Mouse (Mus musculus) CH12.LX (cell line): ENCODE data around the gene Smyd3. TPM values are rescaled to one million over a fixed set of nuclear protein-coding genes. Genes with fewer than 3 reads are reported as not detected.

Experiments used
- DNase-seq: peaks from one replicate; pipeline ENCODE4 v3.0.0-alpha.2; 2013; ENCODE audit errors: extremely low read depth
- H3K27ac ChIP-seq: 2 replicates; pipeline ENCODE4 v1.5.1; 2012; ENCODE audit warnings: low read depth, mild to moderate bottlenecking, control low read depth, moderate library complexity; ENCODE audit not compliant: insufficient read depth
- H3K27me3 ChIP-seq: replicated peaks from 2 replicates; pipeline ENCODE3; 2012; ENCODE audit warnings: inconsistent platforms
- H3K36me3 ChIP-seq, 2 experiments: replicated peaks in 1 of 2; 2 replicates each; pipeline versions ENCODE3 to v1.6.1; 2012; ENCODE audit warnings: inconsistent platforms in 1 of 2, low read length in 1 of 2, mild to moderate bottlenecking in 1 of 2, mixed read lengths in 1 of 2, moderate library complexity in 1 of 2; ENCODE audit not compliant: control insufficient read depth in 1 of 2, insufficient read depth in 1 of 2
- H3K4me1 ChIP-seq, 2 experiments: 2 replicates each; pipeline ENCODE4 v1.6.1; 2012; ENCODE audit warnings: inconsistent platforms in 1 of 2, moderate library complexity in 1 of 2; ENCODE audit not compliant: insufficient read depth in 2 of 2, control insufficient read depth in 1 of 2
- H3K4me2 ChIP-seq: 2 replicates; pipeline ENCODE4 v1.6.1; 2012; ENCODE audit warnings: low read depth, mild to moderate bottlenecking, control low read depth; ENCODE audit not compliant: poor library complexity, insufficient read depth, severe bottlenecking
- H3K4me3 ChIP-seq, 3 experiments: fragments of 150-350 bp in 1 of 3; sonication (generic) in 1 of 3; replicated peaks in 1 of 3; 2 replicates each; pipeline versions ENCODE3 to v1.5.1; 2011 to 2012; ENCODE audit warnings: low read depth in 2 of 3, low read length in 2 of 3, mild to moderate bottlenecking in 2 of 3, moderate library complexity in 2 of 3, control low read depth in 1 of 3, improper control_type of control experiment in 1 of 3, inconsistent platforms in 1 of 3, mixed read lengths in 1 of 3; ENCODE audit not compliant: poor library complexity in 1 of 3
- H3K79me2 ChIP-seq: replicated peaks from 2 replicates; pipeline ENCODE4 v1.6.1; 2012; ENCODE audit warnings: mild to moderate bottlenecking, moderate library complexity; ENCODE audit not compliant: control insufficient read depth, poor library complexity, insufficient read depth, severe bottlenecking; ENCODE audit errors: extremely low read depth
- H3K9ac ChIP-seq: 2 replicates; pipeline ENCODE4 v1.6.1; 2012; ENCODE audit warnings: low read depth, mild to moderate bottlenecking, control low read depth, moderate library complexity; ENCODE audit not compliant: insufficient read depth
- H3K9me3 ChIP-seq: replicated peaks from 2 replicates; pipeline ENCODE3; 2012; ENCODE audit warnings: low read length, inconsistent platforms, mixed read lengths
- CHD1 ChIP-seq: IDR thresholded peaks from 2 replicates; pipeline ENCODE4 v1.6.1; 2012; ENCODE audit warnings: low read depth, low read length, improper control_type of control experiment, inconsistent platforms
- CTCF ChIP-seq, 2 experiments: IDR thresholded peaks in 1 of 2; conservative IDR thresholded peaks in 1 of 2; 2 replicates each; pipeline ENCODE4 v1.5.1; 2011 to 2012; ENCODE audit warnings: low read depth in 2 of 2, low read length in 2 of 2, improper control_type of control experiment in 1 of 2, inconsistent platforms in 1 of 2, mild to moderate bottlenecking in 1 of 2, moderate library complexity in 1 of 2
- ETS1 ChIP-seq: conservative IDR thresholded peaks from 2 replicates; pipeline ENCODE4 v1.6.1; 2012; ENCODE audit warnings: low read depth, mild to moderate bottlenecking, inconsistent platforms, low read length, improper control_type of control experiment, moderate library complexity
- GABPA ChIP-seq: IDR thresholded peaks from 2 replicates; pipeline ENCODE4 v1.6.1; 2012; ENCODE audit warnings: low read depth, low read length, improper control_type of control experiment, inconsistent platforms; ENCODE audit not compliant: insufficient replicate concordance
- JUN ChIP-seq: IDR thresholded peaks from 2 replicates; pipeline ENCODE4 v1.6.1; 2011; ENCODE audit warnings: low read depth, mild to moderate bottlenecking, low read length, improper control_type of control experiment, moderate library complexity; ENCODE audit not compliant: insufficient read depth
- MAX ChIP-seq: IDR thresholded peaks from 2 replicates; pipeline ENCODE4 v1.6.1; 2011; ENCODE audit warnings: low read length, improper control_type of control experiment
- MAZ ChIP-seq: IDR thresholded peaks from 2 replicates; pipeline ENCODE4 v1.6.1; 2012; ENCODE audit warnings: low read depth, mild to moderate bottlenecking, inconsistent platforms, low read length, improper control_type of control experiment, moderate library complexity
- MEF2A ChIP-seq: IDR thresholded peaks from 2 replicates; pipeline ENCODE4 v1.6.1; 2014; ENCODE audit warnings: low read depth, mild to moderate bottlenecking, inconsistent platforms, low read length, improper control_type of control experiment, borderline replicate concordance
- MXI1 ChIP-seq: IDR thresholded peaks from 2 replicates; pipeline ENCODE4 v1.6.1; 2011; ENCODE audit warnings: mild to moderate bottlenecking, low read depth, low read length, improper control_type of control experiment
- MYC ChIP-seq: IDR thresholded peaks from 2 replicates; pipeline ENCODE4 v1.6.1; 2011; ENCODE audit warnings: low read depth, mild to moderate bottlenecking, improper control_type of control experiment, low read length
- NRF1 ChIP-seq: IDR thresholded peaks from 2 replicates; pipeline ENCODE4 v1.6.1; 2014; ENCODE audit warnings: low read depth, mild to moderate bottlenecking, inconsistent platforms, low read length, improper control_type of control experiment, moderate library complexity
- PAX5 ChIP-seq: IDR thresholded peaks from 2 replicates; pipeline ENCODE4 v1.6.1; 2012; ENCODE audit warnings: low read length, inconsistent platforms, mixed read lengths
- RAD21 ChIP-seq: IDR thresholded peaks from 2 replicates; pipeline ENCODE4 v1.6.1; 2011; ENCODE audit warnings: low read depth, mild to moderate bottlenecking, low read length, improper control_type of control experiment, moderate library complexity
- SMC3 ChIP-seq: IDR thresholded peaks from 2 replicates; pipeline ENCODE4 v1.6.1; 2011; ENCODE audit warnings: low read depth, low read length, improper control_type of control experiment
- USF2 ChIP-seq: conservative IDR thresholded peaks from 2 replicates; pipeline ENCODE4 v1.6.1; 2011; ENCODE audit warnings: low read depth, low read length, improper control_type of control experiment
- dilution Hi-C: fragments of 300-500 bp; cut with MboI; formaldehyde crosslinking; loops from 2 replicates; pipeline ENCODE4 v1.14.3; 2020; ENCODE audit warnings: low sequenced_read_pairs; ENCODE audit not compliant: extremely low pct_unique_long_range_greater_than_20kb, extremely low pct_ligation_motif_present
- in situ Hi-C: fragments of 300-500 bp; cut with MboI; formaldehyde crosslinking; loops from 3 replicates; pipeline ENCODE4 v1.14.3; 2019; ENCODE audit warnings: low sequenced_read_pairs, low pct_ligation_motif_present, low pct_unique_long_range_greater_than_20kb, mixed read lengths
- polyA plus RNA-seq: library from polyadenylated mRNA; unstranded; fragments of >175 nt; gene quantifications from 2 replicates; pipeline ENCODE4 v1.2.1, GENCODE M21; 2012; ENCODE audit warnings: low read depth; ENCODE audit not compliant: insufficient read length
- total RNA-seq, 2 experiments: library from RNA; depleted of rRNA; stranded (reverse); fragments of 300-350 nt in 1 of 2; fragments of >200 nt in 1 of 2; gene quantifications; 2 replicates each; pipeline ENCODE4 v1.2.3; 2012 to 2014

Smyd3 gene
- total and polyA plus RNA-seq, 3 experiments, result 11.4 to 12.5 (median 11.8) TPM

- no peaks in the 10 kb centered on the region for H3K36me3 ChIP-seq
- peaks cover 0 to 9% of the 10 kb centered on the region in 2 experiments; a peak in 3 of 4 replicates for H3K4me1 ChIP-seq
- no peaks in the 10 kb centered on the region for H3K9me3 ChIP-seq
- H3K79me2 ChIP-seq, result no peaks in the 10 kb centered on the region
- dilution Hi-C loops, result no loop called here
- H3K4me3 ChIP-seq, result no peak overlapping the region
- H3K27me3 ChIP-seq, result no peaks in the 10 kb centered on the region
- H3K4me2 ChIP-seq, result no peak overlapping the region
- in situ Hi-C loops, result loop anchor here (10.0 kb wide), 1 partner anchor 618 kb away; the partner anchor contains the start of gene Kif26b
- H3K27ac ChIP-seq, result no peak overlapping the region
- no peak overlapping the region for H3K9ac ChIP-seq
- no peak for DNase-seq
- no peak for TF ChIP-seq ETS1
- no peak for TF ChIP-seq GABPA
- TF ChIP-seq MXI1, result no peak
- no peak for TF ChIP-seq JUN
- no peak for TF ChIP-seq MAZ
- no peak for TF ChIP-seq PAX5
- TF ChIP-seq, all 38 proteins: peak for 0
Measured at GRCm38 (mm10) chr1:179143154-179143832, 374.5 kb downstream of the Smyd3 start.

GRCm38 (mm10) chr1:179142177-179142576 lies 375.7 kb downstream of the Smyd3 start:
- H3K27ac ChIP-seq, result no peak overlapping the region
- no peaks in the 10 kb centered on the region for H3K27me3 ChIP-seq
- peaks cover 0 to 9% of the 10 kb centered on the region in 2 experiments; a peak in 3 of 4 replicates for H3K4me1 ChIP-seq
- in situ Hi-C loops, result loop anchor here (10.0 kb wide), 1 partner anchor 617 kb away; the partner anchor contains the start of gene Kif26b
- H3K79me2 ChIP-seq, result no peaks in the 10 kb centered on the region
- peak; percentile 60 for TF ChIP-seq SMC3
- peak; percentile 52 to 72 for TF ChIP-seq CTCF (conservative IDR thresholded peaks at IDR 0.05 in 1 of 2, IDR thresholded peaks at IDR 0.05 in 1 of 2; ENCODE audit: low read depth in 2 of 2, low read length in 2 of 2)
- no peak for TF ChIP-seq NRF1
- TF ChIP-seq RAD21, result peak; percentile 81
- H3K4me3 ChIP-seq, result no peak overlapping the region
- H3K9ac ChIP-seq, result no peak overlapping the region
- H3K36me3 ChIP-seq, result no peaks in the 10 kb centered on the region
- dilution Hi-C loops, result no loop called here
- no peaks in the 10 kb centered on the region for H3K9me3 ChIP-seq
- DNase-seq, result peak; percentile 50
- H3K4me2 ChIP-seq, result no peak overlapping the region

GRCm38 (mm10) chr1:179141071-179141650 lies 376.7 kb downstream of the Smyd3 start:
- DNase-seq, result no peak
- Histone ChIP-seq H3K27me3 (no peaks in the 10 kb centered on the region), H3K4me2 (no peak overlapping the region), H3K9me3 (no peaks in the 10 kb centered on the region), H3K36me3 (no peaks in the 10 kb centered on the region), H3K4me3 (no peak overlapping the region), H3K79me2 (no peaks in the 10 kb centered on the region), H3K9ac (no peak overlapping the region), H3K27ac (no peak overlapping the region), H3K4me1 (peaks cover 0 to 9% of the 10 kb centered on the region in 2 experiments; a peak in 3 of 4 replicates)
- TF ChIP-seq USF2, result no peak
- no peak for TF ChIP-seq MAX
- no peak for TF ChIP-seq MYC
- no peak for TF ChIP-seq CHD1
- TF ChIP-seq MAZ, result no peak
- no peak for TF ChIP-seq MEF2A
- dilution Hi-C loops, result no loop called here
- in situ Hi-C loops, result loop anchor here (10.0 kb wide), 1 partner anchor 616 kb away; the partner anchor contains the start of gene Kif26b
